Mouse (Mus musculus): Measurements from ENCODE around the gene Cyp2b9. TPM values are rescaled to one million over a fixed set of nuclear protein-coding genes. Genes with fewer than 3 reads are reported as not detected.
"Not testable (repeated sequence)": the region's sequence is repeated elsewhere in the genome, so short reads cannot be mapped to it uniquely, and the experiment has no call there.

Gene Cyp2b9
- polyA plus RNA-seq (2016; fragmentation: Nextera tagmentation; extraction: Ambion mirVana): not detected in 2 replicates

GRCm38 (mm10) chr7:26173111-26173510 lies at the start of gene Cyp2b9:
Gene Cyp2b9 (plus strand): TSS chr7:26173411.
- WGBS: 77% methylated on average over 2 of the region's 3 CpGs
- H3K4me1 ChIP-seq; H3K9ac ChIP-seq; H3K9me3 ChIP-seq (replicated peaks); H3K27ac ChIP-seq; H3K27me3 ChIP-seq; H3K4me3 ChIP-seq; ATAC-seq (ENCODE audit: low FRiP score); H3K4me2 ChIP-seq (replicated peaks); H3K36me3 ChIP-seq: not testable (repeated sequence)

GRCm38 (mm10) chr7:26139623-26140022 lies 33.6 kb upstream of the Cyp2b9 start:
- not testable (repeated sequence) for H3K27me3 ChIP-seq; H3K4me3 ChIP-seq; H3K4me1 ChIP-seq; ATAC-seq (ENCODE audit: low FRiP score); H3K27ac ChIP-seq; H3K9ac ChIP-seq; H3K4me2 ChIP-seq (replicated peaks); H3K9me3 ChIP-seq (replicated peaks); H3K36me3 ChIP-seq
- no CpG with 5 or more reads among the region's 2 CpGs for WGBS

- ATAC-seq (ENCODE audit: low FRiP score); H3K9ac ChIP-seq; H3K27me3 ChIP-seq; H3K4me2 ChIP-seq (replicated peaks); H3K9me3 ChIP-seq (replicated peaks); H3K36me3 ChIP-seq; H3K4me1 ChIP-seq; H3K27ac ChIP-seq; H3K4me3 ChIP-seq: not testable (repeated sequence)
- WGBS: no CpG with 5 or more reads among the region's 3 CpGs
Measured at GRCm38 (mm10) chr7:26143657-26144056, 29.6 kb upstream of the Cyp2b9 start.

- H3K4me1 ChIP-seq; H3K9me3 ChIP-seq (replicated peaks); H3K36me3 ChIP-seq; H3K4me3 ChIP-seq; ATAC-seq (ENCODE audit: low FRiP score); H3K27me3 ChIP-seq; H3K4me2 ChIP-seq (replicated peaks); H3K27ac ChIP-seq; H3K9ac ChIP-seq: not testable (repeated sequence)
- WGBS: 85% methylated on average over 3 of the region's 3 CpGs
Measured at GRCm38 (mm10) chr7:26168765-26169536, 4.3 kb upstream of the Cyp2b9 start.

GRCm38 (mm10) chr7:26201083-26201482 lies 27.9 kb downstream of the Cyp2b9 start:
- no peak for ATAC-seq (ENCODE audit: low FRiP score)
- H3K4me2 ChIP-seq (replicated peaks): no peak overlapping the region
- WGBS: 26% methylated on average over 2 of the region's 2 CpGs
- no peak overlapping the region for H3K27ac ChIP-seq
- H3K4me3 ChIP-seq: no peak overlapping the region
- no peak overlapping the region for H3K9ac ChIP-seq
- peaks cover 37% of the 10 kb centered on the region for H3K9me3 ChIP-seq (replicated peaks)
- H3K4me1 ChIP-seq: no peaks in the 10 kb centered on the region
- no peaks in the 10 kb centered on the region for H3K27me3 ChIP-seq
- no peaks in the 10 kb centered on the region for H3K36me3 ChIP-seq

- not testable (repeated sequence) for H3K4me2 ChIP-seq (replicated peaks); H3K4me1 ChIP-seq; H3K36me3 ChIP-seq; H3K9ac ChIP-seq; H3K9me3 ChIP-seq (replicated peaks); ATAC-seq (ENCODE audit: low FRiP score); H3K27ac ChIP-seq; H3K27me3 ChIP-seq; H3K4me3 ChIP-seq
- WGBS: 84% methylated on average over 1 of the region's 1 CpGs
Measured at GRCm38 (mm10) chr7:26260034-26260433, 86.8 kb downstream of the Cyp2b9 start, which contains the start of gene Vmn1r184. Gene Vmn1r184 (plus strand): TSS chr7:26260334.

Other genes with a start within 250 kb of the Cyp2b9 start
- not detected in 2 replicates for gene Cyp2b13, start 111.9 kb upstream of the Cyp2b9 start, polyA plus RNA-seq (2016; fragmentation: Nextera tagmentation; extraction: Ambion mirVana)
- not detected in 2 replicates for gene Vmn1r184, start 86.9 kb downstream of the Cyp2b9 start, polyA plus RNA-seq (2016; fragmentation: Nextera tagmentation; extraction: Ambion mirVana)
- gene Cyp2a4, start 133.8 kb downstream of the Cyp2b9 start, polyA plus RNA-seq (2016; fragmentation: Nextera tagmentation; extraction: Ambion mirVana): not detected in 2 replicates
- not detected in 2 replicates for gene Nlrp9c, start 230.3 kb downstream of the Cyp2b9 start, polyA plus RNA-seq (2016; fragmentation: Nextera tagmentation; extraction: Ambion mirVana)